Mouse (Mus musculus) thymus, postnatal 0 days (tissue): ENCODE measurements around the gene Usp45. TPM values are rescaled to one million over a fixed set of nuclear protein-coding genes. Genes with fewer than 3 reads are reported as not detected.

Experiments
- DNase-seq: peaks from one replicate; pipeline ENCODE4 v3.0.0-alpha.2; 2015; ENCODE audit warnings: low spot score
- polyA plus RNA-seq: library from polyadenylated mRNA; unstranded; fragments of >200 nt; fragmentation: Nextera tagmentation; extraction: Ambion mirVana; gene quantifications from 2 replicates; pipeline ENCODE4 v1.2.1, GENCODE M21; 2015

Gene Usp45
- polyA plus RNA-seq, 1 experiment from 2014 or later = 8.3 TPM

DNA sequence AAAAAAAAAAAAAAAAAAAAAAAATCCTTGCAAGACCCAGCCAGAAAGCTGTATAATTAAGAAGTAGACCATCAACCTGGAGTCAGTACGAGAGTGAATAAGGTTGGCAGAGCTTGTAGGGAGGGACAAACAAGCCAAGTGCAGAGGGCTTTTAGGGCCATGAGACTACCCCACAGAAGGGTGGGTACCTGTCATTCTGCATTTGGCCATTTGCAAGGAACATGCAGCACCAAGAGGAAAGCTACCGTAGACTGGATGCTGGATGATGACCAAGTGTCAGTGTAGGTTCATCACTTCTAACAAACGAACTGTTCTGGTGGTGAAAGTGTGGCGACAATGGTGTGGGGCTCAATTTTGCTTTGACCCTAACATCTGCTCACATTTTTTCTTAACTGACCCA lies 22.9 kb downstream of the Usp45 start:
- DNase-seq = no peak

- DNase-seq = no peak
Measured at GRCm38 (mm10) chr4:21793631-21794030, 26.7 kb downstream of the Usp45 start.

DNA sequence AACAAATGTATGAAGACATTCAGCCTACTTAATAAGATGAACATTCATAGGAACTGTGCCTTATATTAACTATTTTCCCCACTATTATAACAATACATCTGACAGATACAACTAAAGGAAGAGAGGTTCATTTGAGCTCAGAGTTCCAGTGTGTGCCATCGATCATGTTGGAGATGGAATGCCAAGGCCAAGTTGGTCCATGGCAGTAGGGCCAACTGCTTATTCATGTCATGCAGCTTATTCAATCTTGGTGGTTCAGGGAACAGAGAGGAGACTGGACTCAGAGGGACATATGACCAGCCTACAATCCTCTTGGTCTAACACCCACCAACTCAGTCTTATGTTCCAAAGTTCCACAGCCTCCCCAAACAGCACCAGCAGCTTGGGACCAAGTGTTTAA lies 34.1 kb downstream of the Usp45 start:
- DNase-seq = no peak

DNA sequence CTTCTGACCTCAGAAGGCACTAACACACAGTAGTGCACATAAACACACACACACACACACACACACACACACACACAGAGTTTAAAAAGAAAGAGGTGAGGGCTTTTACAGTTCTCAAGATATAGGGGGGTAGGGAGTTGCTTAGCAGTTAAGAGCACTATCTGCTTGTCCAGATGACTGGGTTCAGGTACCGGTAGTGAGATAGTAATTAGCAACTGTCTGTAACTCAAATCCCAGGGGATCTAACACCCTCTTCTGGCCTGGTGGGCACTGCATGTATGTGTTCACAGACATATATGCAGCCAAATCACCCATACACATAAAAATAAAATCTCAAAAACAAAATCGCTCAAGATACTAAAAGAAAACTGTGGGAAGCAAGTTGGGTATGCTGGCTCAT lies 34.7 kb downstream of the Usp45 start:
- no peak for DNase-seq

DNA sequence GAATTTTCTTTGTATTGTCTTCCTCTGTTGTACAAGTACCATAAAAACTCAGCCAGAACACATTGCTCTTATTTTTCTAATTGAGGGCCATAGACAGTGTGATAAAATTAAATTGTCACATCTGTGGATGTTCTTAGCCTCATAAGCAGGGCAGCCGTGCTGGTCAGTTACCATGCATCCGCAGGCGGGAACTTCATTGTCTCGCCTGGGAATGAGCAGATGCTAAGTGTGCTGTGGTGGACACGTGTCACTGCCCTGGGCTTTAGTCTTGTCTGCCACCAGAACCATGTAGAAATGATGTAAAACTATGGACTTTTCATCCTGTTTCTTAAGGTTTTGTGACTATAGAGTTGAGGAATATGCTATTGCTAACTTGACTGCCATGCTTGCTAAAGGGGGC lies 40.2 kb downstream of the Usp45 start:
- no peak for DNase-seq

DNA sequence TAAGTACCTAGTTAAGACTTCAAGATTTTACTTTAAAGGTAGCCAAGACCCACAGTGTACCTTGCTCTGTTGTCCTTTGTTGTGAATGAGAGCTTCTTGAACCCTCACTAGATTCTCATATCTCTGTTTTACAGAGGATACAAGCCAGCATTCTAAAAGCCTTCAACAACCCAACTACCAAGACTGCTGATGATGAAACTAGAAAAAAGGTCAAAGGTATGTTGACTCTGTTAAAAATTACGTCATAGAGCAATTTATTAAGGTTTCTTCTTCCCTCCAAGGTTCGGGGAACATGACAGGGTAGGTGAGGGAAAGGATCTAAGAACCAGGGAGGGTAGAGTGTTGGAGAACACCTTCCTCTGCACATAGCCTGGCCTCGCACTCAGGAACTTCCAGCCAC lies 43.7 kb downstream of the Usp45 start:
- no peak for DNase-seq

DNA sequence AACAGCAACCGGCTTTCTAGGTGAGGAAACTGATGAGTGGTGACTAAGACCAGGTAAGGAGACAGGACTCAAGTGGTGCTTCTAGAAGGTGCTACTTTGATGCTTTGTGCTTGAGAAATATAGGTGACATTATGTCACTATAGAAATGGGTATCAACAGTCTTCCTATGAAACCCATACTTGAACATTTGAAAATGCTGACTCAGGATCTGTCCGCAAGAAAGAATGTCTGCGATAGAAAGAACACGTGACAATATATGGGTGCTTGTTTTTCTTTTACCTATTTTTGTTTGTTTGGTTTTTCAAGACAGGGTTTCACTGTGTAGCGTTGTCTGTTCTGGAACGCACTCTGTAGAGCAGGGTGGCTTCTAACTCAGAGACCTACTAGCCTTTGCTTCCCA lies 45.7 kb downstream of the Usp45 start:
- no peak for DNase-seq

DNA sequence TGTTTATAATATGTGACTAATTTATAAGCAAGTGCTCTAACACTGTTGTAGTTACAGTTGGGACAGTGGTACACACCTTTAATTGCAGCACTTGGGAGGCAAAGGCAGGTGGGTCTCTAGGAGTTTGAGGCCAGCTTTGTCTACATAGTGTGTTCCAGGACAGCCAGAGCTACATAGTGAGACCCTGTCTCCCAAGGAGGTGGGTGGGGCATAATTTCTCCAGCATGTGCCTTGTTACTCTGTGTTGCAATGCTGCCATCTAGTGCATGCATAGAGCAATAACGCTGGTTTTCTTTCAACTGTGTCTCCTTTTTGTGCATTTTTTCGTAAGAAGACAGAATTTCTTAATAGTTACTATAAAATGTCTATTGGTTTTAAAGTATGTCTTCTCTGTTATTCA lies 47.1 kb downstream of the Usp45 start:
- peak; percentile 68 for DNase-seq

DNA sequence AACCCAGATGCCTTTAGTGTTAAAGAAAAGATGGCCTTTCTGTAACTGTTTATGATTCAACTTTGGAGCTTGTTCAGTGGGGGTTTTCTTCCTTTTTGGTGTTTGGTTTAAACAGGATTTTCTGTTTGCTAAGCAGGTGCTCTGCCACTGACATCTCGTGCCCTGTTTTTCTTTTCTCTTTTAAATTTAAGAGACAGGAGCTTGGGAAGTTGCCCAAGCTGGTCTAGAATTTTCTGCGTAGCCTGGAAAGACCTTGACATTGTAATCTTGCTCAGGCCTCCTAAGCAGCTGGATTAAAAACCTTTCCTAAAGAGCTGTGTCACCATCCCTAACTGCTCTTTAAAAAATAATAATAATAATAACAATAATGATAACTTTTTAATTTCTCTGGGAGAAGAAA lies 59.7 kb downstream of the Usp45 start:
- no peak for DNase-seq

- no peak for DNase-seq
Measured at GRCm38 (mm10) chr4:21832844-21833243, 65.9 kb downstream of the Usp45 start.

DNA sequence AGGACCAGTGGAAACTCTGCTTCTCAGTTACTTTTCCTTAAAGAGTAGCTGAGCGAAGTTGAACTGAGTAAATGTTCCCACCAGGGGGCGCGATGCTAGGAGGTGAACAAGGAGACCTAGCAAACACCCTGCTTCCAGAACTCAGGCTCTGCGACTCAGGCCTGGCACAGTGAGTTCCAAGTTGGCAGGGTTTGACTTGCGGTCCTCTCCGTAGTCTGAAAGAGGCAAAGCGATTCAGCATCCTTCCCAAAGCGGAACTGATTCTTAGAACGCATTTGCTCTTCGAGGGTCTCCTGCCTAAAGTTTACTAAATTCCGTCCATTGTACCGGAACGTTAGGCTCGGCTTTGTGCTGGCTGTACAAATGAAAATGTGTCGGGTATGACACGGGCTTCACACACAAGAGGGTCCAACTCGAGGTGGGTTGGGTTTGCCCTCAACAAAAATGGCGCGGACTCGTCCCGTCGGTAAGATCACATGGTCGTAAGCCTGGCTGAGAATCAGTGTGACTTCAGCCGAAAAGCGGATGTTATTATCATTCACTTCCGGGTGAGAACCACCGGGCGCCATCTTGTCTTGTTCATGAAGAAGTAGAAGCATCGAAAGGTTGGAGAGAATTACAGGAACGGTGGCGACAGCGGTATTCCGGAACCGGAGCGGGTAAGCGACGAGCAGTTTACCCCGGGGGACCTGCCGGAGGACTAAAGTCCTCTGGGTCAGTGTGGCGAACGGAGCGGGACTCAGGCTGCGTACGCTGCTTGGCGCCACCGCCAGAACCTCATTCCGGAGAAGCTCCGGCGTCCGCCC lies 80.7 kb downstream of the Usp45 start, which contains the start of gene Pnisr:
Gene Pnisr (plus strand): TSS at position 103 of the 806 bp plus-strand sequence.
- peak; percentile 97 for DNase-seq

DNA sequence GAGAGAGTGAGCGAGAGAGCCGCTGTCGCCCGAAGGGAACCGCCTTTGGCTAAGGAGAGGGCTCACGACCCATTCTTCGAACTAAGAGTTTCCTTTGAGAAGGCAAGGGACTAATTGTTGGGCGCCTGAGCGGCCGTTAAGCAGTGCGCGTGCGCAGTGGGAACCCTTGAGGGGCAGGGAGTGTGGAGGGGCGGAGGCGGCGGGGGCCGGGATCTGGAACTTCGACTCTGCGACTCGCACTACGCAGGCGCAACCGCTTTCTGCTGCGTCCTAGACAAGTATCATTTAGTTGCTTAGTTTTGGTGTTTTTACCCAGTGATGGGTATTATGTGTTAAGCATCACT lies 81.3 kb downstream of the Usp45 start:
- peak; percentile 92 for DNase-seq

DNA sequence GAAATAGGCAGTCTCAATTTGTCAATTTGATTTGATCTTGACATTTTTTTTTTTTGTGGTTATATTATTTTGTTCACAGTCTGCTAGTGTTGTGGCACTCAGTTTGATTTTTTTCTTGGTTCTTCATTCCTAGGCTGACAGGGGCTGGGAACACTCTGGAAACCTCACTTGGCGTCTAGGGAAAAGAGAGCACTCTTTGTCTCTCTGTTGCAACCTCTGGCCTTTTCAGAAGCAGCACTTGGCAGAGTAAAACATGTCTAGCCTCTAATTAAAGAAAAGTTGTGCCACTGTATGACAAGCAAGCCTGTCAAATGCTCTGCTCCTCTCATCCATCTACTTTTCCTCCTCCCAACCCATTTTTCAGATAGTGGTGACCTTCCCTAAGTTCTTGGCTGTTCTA lies 90.5 kb downstream of the Usp45 start:
- no peak for DNase-seq

DNA sequence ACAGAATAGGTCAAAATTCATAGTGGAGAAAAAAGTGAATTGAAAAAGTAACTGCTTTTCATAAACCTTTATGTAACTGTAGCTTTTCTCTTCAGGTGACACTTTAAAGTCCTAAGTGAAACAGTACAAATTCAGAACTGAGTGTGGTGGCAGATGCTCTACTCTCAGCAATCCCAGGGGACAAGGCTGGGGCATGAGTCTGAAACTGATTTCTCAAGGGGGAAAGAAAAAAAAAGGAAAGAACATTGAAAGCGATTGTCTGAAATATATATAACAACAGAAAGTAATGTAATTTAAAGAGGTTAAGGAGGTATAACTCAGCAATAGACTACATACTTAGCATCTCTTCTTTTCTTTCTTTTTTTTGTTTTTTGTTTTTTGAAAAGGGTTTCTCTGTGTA lies 98.3 kb downstream of the Usp45 start:
- DNase-seq = no peak

DNA sequence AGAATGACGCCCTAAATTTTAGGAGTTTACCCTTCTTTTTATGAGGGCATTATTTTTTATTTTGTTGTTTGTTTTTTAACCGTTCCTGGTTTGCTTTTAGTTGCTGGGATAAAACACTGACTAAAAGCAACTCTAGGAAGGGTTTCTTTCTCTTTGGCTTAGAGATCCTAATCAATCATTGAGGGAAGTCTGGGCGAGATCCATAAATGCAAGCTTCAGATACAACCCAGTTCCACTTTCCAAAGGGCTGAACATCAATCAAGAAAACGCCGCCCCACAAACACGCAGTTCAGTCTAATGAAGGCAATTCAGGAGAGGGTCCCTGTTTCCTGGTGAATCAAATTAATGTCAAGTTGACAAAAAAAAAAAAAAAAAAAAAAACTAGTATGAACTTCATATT lies 111.8 kb downstream of the Usp45 start:
- no peak for DNase-seq

DNA sequence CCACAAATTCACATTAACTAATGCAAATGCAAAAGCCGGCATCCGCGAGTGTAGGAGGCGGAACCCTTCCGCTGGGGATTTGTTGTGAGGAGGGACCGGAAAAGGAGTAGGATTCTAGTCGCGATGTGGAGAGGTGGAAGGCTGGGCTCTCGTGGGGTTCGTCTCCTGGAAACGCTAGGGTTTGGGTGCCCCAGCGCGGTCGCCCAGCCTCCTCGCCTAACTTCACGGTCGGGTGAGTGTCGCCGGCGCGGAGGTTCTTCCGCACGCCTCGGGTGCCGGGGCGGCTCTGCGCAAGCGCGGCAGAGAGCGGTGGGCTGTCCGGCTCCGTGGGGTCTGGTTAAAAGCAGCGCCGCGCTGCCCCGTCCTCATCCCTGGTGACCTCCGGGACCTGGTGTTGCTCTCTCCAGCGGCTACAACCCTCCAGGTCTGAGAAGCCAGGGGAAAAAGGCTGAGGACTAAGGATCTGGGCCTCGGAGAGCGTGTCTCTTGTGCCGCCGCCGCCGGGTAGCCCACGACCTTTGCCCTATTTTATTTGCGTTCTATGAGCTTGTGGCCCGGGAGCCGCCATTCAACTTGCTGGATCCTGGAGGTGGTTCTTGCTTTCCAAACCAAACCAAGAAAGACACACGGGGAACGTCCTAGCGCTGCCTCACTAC lies 112.7 kb downstream of the Usp45 start, which contains the start of gene Coq3:
Gene Coq3 (plus strand): TSS at position 109 of the 656 bp plus-strand sequence.
- DNase-seq = peak; percentile 79

GRCm38 (mm10) chr4:21882806-21883205 lies 115.8 kb downstream of the Usp45 start:
- DNase-seq = no peak

DNA sequence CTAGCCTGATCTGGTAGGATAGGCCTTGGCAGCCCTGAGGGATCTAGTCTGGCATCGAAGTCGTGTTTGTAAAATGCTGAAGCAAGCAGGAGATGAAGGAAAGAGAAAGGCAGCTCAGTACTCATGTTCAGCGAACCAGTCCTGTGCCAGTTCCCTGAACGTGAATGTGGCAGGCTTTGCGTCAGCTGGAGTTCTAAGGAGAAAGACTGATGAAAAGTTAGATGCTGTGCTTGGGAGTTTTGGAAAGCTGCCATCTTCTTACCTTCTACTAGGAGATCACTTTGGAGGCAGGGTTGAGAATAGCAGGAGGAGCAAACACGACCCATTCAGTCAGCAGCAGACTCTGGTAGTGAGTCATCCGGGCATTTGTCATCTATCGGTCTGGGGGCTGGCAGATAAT lies 118.9 kb downstream of the Usp45 start:
- no peak for DNase-seq

Other genes starting within 250 kb of the Usp45 start
- not detected in 2 replicates for gene Prdm13, start 81.2 kb upstream of the Usp45 start, polyA plus RNA-seq
- gene Ccnc, start 39.5 kb upstream of the Usp45 start, polyA plus RNA-seq = 38.9 and 39.7 TPM in 2 replicates
- 9.1 and 9.4 TPM in 2 replicates for gene Tstd3, start 56 bp downstream of the Usp45 start, polyA plus RNA-seq
- 124 and 128 TPM in 2 replicates for gene Pnisr, start 80.4 kb downstream of the Usp45 start, polyA plus RNA-seq
- gene Coq3, start 112.5 kb downstream of the Usp45 start, polyA plus RNA-seq = 14.0 and 14.6 TPM in 2 replicates
- 0.22 and 0.30 TPM in 2 replicates for gene Faxc, start 164.2 kb downstream of the Usp45 start, polyA plus RNA-seq